Mouse (Mus musculus): Measurements from ENCODE around the gene Mtrf1.

Mtrf1 gene

DNA sequence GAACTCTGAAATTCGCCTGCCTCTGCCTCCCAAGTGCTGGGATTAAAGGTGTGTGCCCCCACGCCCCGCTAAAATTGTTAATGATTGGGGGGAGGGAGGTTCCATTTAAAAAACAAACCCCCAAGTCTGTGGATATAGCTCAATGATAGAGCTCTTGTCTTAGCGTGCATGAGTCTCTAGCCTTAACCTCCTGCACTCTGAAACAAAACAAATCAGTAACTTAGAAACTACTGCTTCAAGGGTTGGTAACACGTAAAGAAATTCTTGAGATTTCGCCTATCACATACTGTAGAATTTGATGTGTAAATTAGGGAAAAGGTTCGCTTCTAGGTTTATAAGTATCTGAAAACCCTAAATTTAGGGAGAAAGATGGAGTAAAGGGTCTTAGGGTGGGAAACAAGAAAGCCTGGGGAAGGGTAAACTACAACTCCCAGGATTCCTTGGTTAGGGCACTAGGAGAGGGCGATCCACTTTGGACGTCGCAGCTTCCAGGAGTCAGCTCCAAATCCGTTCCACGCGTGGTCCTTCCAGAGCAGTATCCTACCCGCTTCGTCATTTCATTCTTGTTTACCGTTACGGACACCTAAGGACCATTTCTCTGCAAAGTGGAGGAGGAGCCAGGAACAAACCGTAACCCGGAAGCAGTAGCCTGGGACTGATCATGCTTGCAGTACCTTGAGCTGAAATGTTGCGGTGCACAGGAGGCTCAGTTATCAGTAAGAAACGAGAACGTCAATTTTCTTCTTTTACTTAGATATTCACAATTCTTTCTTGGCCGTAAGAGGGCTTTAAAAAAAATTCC is at the start of gene Mtrf1:
TSS of gene Mtrf1 (plus strand) at position 452 of the 802 bp plus-strand sequence.
- peak; percentile 65 for DNase-seq

DNA sequence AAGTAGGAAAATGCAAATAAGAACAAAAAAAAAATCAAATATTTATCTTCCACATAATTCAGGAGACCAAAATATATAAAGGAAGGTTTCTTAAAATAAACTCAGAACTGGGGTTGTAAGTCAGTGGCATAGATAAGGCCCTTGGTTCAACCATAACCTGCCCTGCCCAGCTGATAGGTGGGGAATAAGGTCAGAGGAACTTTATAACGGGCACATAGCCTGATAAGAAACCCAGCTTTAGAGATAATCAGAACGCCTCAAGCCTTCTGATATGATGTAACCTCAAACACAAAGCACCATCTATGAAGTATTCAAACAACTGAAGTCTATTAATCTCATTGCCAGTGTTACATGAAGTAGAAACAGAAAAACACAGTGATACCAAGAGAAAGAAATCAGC is 39.5 kb upstream of the Mtrf1 start:
- no peak for DNase-seq

DNA sequence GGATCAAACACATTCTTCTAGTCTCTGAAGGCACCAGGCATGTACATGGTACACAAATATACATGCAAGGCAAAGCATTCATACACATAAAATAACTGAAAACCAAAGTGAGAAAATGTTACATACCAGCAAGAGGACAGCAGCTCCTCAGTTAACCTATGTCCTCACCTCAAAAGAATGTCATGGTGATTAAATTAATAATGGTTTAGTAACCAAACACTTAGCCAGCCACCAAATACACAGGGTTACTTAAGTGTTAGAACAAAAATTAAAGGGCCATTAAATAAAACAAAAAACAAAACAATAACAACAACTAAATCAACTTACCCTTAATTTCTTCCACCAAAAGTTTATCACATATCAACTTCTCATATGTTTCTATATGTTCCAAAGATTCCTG is 20.5 kb upstream of the Mtrf1 start:
- DNase-seq, result no peak

DNA sequence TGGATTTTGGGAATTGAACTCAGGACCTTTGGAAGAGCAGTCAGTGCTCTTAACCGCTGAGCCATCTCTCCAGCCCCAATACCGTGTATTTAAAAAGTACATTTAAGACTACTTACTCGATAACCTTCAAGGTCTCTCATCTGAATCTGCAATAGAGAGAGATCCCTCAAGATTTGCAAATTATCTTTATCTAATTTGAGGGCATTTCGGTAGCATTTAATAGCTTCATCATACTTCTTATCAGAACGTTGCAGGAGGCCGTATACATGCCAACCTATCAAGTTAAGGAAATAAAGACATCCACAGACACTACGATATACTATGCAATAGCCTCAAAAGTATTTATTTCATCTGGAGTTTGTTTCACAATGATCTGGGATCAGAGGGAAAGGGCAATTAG is 14.5 kb upstream of the Mtrf1 start:
- no peak for DNase-seq

DNA sequence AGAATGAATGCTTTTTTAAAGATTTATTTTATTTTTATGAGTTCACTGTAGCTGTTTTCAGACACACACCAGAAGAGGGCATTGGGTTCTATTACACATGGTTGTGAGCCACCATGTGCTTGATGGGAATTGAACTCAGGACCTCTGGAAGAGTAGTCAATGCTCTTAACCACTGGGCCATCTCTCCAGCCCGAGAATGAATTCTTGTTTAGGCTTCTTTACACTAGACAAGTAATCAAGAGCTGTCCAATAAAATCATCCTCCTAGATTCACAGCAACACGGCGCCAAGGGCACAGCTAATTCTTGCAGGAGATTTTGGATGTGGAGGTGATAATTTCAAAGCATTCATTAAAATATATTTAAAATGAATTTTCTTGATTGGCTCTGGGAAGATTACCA is 9.3 kb upstream of the Mtrf1 start:
- no peak for DNase-seq

DNA sequence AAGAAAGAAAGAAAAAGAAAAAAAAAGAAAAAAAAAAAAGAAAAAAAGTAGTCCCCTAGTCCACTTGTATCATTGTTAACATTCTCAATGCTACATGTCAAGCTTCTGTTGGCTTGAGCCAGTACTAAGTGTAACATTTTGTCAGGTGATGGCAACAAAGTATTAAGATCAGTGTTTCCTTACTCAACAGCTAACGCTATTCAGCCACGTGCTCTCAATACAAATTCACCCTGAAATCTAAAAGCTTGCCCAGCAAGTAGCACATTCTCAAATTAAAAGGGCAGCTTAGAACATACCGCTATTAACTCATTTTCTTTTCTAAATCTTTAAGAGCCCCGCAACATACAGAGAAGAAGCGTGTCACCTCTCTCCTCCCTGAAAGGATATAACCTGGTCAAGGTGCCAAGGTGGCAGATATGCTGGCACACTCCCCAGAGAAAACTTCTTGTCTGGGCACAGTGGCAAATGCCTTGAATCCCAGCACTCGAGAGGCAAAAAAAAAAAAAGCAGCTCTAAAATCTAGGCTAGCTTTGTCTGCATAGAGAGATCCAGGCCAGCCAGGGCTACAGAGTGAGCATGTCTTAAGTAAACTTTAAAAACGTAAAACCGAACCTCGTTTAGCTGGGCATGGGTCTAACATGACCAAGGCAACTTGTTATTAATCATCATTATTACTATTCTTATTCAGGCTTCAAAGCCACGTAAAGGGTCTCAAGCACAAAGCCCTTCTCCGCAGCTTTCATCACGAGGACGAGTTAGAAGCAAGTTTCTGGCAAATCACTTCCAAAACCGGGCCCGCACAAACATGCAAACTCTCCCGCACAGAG is 7.9 kb upstream of the Mtrf1 start:
- DNase-seq, result peak; percentile 12

DNA sequence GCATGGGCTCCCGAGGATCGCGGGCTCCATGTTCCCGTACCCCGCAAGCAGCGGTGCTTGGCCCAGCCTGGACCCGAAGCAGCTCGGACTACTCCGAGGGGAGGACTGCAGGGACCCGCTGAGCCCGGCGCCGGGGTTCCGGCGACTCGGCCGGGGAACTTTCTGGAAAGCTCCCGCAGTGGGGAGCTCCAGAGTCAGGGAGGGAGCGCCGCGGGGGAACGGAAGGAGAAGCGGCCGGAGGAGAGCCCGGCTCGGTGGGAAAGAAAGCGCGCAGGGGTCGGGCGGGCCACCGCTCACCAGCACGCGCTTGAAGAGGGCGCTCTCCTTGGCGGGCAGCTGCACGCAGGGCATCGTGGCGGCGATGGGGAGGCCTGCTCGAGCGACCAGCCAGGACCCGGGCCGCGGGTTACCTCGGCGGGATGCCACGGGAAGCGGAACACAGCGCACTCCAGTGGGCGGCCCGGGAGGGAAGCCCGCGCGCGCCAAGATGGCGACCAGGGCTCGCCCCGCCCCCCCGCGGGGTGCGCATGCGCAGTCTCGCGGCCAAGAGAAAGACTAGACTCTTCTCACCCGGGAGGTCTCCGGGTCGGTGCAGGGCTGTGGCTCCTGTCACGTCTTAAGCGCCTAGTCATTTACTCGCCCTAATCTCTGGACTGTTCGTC is 7.2 kb upstream of the Mtrf1 start, which contains the start of gene Naa16:
TSS of gene Naa16 (minus strand) at position 514 of the 662 bp plus-strand sequence.
- peak; percentile 91 for DNase-seq

DNA sequence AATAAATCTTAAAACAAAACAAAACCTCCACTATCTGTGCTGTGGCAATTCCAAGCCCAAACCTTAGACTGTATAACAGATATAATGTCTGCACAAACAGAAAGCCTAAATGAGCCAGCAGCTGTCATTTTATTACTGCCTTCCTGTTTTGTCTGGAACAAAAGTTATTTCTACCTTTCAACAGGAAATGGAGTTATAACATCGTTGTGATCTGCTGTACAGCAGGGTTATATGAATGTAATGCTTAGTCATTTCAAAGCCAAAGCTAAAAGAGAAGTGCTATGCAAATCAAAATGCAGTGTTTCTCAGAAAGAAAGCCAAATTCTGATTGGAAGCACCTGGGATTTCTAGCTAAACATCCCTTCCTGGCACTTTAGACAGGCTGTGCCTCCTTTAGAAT is 4.3 kb upstream of the Mtrf1 start:
- no peak for DNase-seq

DNA sequence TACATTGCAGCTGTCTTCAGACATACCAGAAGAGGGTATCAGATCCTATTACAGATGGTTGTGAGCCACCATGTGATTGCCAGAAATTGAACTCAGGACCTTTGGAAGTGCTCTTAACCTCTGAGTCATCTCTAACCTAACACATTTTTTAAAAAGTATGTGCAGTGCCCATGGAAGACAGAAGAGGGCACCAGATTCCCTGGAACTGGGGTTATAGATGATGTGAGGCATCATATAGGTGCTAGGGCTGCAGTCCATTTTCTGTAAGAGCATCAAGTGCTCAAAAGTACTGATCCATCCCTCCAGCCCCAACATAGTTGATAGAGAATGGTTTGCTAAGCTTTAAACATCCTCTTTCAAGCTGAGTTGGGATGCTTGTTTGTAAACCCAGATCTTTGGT is 3.0 kb upstream of the Mtrf1 start:
- peak; percentile 10 for DNase-seq

DNA sequence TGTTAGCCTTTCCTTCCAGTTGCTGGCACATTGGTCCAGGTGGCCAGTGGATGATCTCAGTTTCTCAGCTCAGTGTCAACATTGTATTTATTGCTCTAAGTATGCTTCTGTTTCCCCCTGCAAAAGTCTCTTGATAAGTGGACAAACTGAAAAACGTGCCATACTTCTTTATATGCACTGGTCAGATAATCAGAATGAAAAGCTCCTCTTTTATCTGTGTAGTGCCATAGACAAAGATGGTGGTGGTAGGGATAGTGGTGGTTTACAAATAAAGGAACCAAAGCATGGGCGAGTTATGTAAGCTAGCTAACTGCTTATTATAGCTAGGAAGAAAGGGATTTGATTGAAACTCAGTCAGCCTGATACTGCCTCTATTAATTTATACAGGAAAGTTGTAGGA is 10.1 kb downstream of the Mtrf1 start:
- no peak for DNase-seq

DNA sequence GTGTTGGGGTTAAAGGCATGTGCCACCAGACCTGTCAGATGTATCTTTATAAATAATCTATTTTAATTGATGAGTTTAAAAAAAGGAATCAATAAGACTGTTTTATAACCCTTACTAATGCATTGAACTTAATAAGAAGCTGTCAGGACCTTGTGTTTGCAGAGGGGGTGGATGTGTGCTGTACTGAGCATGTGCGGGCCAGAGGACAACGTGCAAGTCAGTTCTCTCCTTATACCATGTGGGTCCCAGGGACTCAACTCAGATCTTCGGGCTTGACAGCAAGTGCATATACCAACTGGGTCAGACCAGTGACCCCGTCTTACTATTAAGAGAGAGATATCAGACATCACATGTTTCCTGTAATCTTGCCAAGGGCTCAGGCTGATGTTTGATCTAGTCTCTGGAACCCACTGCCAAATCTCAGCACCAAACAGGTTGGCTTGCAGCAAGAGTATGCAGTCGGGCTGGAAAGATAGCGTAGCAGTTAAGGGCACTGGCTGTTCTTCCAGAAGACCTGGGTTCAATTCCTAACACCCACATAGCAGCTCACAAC is 11.8 kb downstream of the Mtrf1 start:
- no peak for DNase-seq

DNA sequence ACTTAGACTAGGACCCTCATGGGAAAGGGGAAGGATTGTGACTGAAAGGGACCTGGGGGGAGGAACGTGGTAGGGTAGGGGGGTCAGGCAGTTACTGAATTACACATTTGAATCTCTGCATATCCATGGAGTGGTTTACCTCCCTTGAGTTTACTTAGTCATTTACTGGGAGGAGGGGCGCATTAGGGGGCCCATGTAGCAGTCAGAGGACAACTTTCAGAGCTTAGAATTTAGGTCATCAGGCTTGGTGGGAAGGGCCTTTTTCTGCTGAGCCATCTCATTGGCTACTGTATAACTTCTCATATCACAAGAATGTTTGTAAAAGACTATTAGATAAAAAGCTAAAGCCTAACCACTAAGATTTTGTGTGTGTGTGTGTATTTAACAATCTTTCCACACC is 13.1 kb downstream of the Mtrf1 start:
- DNase-seq, result no peak

DNA sequence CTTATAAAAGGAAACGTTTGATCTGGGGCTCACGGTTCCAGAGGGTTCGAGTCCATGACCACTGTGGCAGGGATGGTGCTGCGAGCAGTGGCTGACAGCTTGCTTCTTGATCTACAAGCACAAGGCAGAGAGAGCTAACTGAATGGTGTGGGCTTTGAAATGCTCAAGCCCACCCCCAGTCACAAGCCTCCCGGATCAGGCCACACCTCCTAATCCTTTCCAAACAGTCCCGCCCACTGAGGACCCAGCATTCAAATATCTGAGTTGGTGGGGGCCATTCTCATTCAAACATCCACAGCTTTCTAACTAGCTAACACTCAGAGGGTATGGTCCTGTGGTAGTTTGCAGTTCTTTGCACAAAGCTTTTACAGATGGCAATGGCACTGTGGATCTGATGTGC is 15.5 kb downstream of the Mtrf1 start:
- no peak for DNase-seq

DNA sequence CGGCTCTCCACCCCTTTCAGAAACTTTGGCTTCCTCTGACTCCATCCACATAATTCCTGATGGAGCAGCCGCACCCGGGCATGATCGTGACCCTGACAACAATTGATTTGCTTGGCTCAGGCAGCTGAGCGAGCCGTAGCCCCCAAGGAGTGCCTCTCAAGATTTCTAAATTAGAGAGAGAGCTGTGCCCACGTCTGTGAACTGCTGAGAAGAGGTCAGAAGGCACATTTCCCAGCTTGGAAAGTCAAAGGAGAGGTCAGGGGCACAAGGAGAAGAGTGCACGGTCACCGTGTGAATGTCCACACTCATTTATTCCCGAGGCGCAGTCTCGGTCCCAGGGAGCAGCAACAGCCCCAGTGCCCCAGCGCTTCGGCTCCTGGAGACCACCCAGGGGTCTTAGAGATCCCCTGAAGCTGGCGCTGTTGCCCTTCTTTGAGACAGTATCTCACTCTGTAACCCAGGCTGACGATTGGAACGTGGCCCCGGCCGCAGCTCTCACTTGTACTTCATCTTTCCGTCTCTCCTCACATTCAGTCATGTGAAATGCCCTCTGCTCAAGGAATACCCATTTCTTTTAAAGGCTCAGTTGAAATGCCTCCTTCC is 22.6 kb downstream of the Mtrf1 start:
- DNase-seq, result no peak

DNA sequence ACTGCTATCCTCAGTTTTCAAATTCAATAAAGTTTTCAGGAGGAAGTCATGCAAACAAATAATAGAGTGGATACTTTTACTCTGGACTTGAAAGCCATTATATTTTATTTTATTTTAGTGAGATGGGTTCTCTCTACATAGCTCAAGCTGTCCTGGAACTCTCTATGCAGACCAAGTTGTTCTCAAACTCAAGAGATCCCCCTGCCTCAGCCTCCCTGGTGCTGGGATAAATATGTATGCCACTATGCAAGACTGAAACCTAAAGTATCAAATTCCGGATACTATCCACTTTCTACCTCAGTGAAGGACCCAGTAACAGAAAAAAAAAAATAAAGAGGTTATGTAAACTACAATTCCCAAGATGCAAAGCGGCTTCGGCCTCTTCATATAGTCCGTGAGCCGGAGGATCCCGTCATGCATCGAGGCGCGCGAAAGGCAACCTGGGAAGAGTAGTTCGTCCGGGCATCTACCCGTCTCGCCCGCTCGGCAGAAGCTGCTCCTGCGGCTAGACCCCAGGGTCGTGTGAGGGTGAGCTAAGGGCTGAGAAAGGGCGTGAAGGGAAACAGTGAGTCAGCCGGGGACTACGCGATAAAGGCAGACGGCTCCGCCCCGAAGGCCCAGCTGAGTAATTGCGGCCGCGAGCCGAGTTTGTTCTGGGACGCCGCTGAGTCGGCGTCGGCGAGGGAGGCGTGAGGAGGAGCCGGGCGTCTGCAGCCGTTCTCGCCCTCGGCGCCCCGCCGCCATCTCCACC is 28.6 kb downstream of the Mtrf1 start, which contains the start of gene Kbtbd7:
TSS of gene Kbtbd7 (plus strand) at position 533 of the 751 bp plus-strand sequence.
- DNase-seq, result peak; percentile 94

DNA sequence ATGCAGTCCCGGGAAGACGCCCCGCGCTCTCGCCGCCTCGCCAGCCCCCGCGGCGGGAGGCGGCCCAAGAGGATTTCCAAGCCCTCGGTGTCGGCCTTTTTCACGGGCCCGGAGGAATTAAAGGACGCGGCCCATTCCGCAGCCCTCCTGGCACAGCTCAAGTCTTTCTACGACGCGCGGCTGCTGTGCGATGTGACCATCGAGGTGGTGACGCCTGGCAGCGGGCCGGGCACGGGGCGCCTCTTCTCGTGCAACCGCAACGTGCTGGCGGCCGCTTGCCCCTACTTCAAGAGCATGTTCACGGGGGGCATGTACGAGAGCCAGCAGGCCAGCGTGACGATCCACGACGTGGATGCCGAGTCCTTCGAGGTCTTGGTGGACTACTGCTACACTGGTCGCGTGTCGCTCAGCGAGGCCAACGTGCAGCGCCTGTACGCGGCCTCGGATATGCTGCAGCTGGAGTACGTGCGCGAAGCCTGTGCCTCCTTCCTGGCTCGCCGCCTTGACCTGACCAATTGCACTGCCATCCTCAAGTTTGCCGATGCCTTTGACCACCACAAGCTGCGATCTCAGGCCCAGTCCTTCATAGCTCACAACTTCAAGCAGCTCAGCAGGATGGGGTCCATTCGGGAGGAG is 29.3 kb downstream of the Mtrf1 start:
- peak; percentile 12 for DNase-seq

DNA sequence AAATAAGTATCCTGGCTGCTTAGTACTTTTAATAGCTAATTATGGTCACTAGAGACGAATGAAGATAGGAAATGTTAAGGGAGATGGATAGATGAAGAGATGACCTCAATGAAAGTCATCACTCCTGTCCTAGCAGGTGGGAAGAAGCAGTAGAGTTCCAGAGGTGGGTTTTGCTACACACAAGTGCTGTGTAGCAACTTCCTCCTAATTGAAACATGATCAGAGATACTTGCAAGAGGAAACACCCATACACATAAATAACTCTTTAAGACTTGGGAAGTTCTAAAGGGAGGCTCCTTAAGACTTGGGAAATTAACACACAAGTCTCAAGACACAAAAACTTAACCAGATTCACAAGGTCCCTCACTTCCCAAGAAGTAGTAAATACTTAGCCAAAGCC is 36.5 kb downstream of the Mtrf1 start:
- no peak for DNase-seq

DNA sequence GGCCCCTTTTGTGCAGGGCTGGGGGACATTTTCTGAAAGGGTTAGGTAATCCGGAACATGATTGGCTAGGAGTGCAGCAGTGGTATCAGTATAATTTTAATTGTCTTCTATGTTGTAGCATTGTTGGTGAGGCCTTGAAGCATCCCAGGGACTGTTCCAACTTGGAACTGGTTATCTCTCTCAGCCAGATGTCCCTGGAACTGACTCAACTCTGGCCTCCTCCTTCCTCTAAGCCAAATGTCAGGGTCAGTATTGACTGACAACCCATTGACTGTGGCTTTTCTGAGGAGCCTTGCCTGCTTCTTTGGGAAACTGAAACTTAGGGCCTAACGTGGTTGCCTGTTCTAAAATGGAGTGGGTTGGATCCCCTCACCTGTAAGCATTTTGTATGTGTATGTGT is 43.1 kb downstream of the Mtrf1 start:
- DNase-seq, result no peak

DNA sequence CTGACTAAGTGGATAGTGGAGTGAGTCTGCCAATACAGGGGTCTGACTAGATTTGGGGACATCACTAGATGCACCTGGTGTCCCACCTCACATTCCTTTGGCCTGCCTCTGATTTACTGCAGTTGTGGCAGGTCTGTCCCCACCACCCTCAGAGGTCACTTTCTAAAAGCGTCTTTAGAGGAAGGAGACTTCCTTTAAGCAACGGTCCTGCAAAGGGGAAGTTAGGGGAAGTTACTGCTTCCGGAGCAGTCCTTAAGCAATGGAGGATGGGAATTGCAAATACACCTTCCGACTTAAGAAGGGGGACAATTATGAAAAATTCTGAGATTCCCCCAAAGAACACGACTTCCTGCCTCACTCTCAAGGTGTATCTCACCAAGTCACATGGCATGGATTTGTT is 43.9 kb downstream of the Mtrf1 start:
- DNase-seq, result no peak

DNA sequence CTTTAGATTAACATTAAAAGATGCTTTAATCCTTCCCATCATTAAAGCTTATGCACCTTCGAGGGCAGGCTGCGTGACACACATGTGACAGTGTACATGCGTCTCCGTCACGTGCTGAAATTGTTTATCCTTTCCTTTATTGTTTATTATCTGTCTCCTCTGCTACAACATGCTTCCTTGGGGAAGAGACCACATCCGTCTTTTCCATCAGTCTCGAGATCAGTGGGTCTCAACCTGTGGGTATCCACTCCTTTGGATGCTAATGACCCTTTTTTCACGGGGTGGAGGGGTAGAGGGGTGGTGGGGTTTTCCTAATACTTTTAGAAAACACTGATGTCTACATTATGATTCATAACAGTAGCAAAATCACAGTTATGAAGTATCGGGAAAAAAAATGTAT is 47.0 kb downstream of the Mtrf1 start:
- no peak for DNase-seq

DNA sequence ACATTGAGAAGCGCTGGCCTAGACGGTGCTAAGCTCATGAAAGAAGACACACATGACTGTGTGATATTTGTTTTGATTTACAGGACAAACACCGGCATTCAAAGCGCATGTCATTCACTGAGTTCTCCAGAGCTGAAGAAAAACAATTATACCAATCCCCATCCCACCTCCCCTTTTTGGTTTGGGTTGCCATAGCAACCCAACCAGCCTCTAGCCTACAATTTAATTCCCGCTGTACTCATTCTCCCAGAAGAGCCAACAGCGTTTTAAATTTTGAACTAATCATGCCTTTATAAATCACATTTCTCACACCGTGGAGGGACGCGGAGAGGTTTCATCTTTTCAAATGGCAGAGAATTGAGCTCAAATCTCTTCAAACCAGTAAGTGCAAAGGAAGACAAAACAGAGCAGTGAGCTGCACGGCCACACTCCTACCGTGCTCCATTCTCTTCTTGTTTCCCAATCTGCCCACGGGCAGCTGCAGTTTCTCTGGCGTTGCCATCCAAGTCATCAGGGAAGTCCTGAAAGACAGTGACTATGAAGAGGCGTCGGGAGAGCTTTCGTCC is 47.6 kb downstream of the Mtrf1 start:
- no peak for DNase-seq

Measured in kidney, adult 11 months (tissue).